Mouse (Mus musculus) activated CD4-positive, CD25-positive, alpha-beta regulatory T cell, adult 4 months (primary cell): Measurements from ENCODE around the gene Ndufs7. TPM values are rescaled to one million over a fixed set of nuclear protein-coding genes. Genes with fewer than 3 reads are reported as not detected.
"Not testable (repeated sequence)": the region's sequence is repeated elsewhere in the genome, so short reads cannot be mapped to it uniquely, and the experiment has no call there.

Experiments used
- ATAC-seq: one replicate; pipeline ENCODE4 v1.8.0; 2017
- polyA plus RNA-seq, 2 experiments: library from polyadenylated mRNA; unstranded; fragments of 100-300 nt; shearing (Covaris generic); gene quantifications; one replicate each; pipeline ENCODE4 v1.2.1; 2017

Gene Ndufs7
- polyA plus RNA-seq, 2 experiments from 2014 or later: 205 to 250 TPM

DNA sequence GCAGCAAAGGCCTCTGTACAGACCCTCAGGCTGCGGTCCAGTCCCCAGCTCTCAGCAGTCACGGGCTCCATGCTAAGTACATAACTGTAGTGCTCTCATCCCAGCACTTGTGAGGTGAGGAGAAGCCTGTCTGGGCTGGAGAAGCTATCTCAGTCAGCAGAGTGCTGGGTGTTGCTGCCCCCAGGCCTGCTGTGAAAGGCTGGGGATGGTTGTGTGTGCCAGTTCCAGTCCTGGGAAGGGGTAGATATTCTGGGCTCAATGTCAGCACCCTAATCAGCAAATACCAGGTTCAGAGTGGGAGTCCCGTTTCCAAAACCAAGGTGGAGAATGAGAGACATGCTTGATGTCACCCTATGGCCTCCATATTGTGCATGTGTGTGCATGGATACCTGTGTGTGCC lies 6.3 kb upstream of the Ndufs7 start:
- ATAC-seq: no peak

DNA sequence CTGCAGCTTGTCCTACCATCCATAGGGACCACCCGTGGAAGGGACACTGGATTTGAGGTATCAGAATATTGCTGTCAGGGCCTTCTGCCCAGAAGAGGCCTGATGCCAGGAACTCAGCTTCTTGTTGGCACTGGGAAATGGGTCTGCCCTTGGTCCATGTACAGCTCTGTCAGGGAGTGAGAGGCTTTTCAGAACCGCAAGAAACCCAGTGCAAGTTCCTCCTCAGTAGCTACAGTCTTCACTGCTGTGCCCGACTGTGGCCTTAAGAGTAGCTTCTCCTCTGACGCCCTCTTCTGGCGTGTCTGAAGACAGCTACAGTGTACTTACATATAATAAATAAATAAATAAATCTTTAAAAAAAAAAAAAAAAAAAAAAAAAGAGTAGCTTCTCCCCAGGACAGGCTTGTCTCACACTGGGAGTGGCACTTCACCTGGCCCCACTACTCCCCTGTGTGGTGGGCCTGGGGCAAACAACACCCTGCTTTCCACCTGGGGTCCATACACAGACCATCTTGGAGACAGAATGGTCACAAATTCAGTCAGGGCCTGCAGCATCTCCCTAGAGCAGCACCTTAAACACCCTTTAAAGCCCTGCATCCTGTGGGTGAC lies 4.0 kb upstream of the Ndufs7 start:
- ATAC-seq: no peak

DNA sequence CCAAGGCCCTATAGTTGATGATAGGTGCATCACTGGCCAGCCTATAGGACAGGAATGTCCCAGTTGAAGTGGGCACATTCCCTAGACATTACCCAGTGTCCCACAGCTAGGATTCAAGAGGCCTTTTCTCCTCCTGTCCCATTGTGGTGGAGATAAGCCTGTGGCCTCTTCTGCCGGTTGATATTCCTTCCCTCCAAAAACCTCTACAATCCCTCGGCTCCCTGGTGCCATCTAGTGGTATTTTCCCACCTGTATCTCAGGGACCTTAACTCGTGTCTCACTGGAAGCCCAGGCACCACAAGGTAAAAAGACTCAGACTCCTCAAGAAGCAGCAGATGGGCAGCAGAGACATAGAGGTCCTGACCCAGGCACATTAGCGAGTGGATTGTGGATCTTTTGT lies 3.3 kb upstream of the Ndufs7 start:
- no peak for ATAC-seq

DNA sequence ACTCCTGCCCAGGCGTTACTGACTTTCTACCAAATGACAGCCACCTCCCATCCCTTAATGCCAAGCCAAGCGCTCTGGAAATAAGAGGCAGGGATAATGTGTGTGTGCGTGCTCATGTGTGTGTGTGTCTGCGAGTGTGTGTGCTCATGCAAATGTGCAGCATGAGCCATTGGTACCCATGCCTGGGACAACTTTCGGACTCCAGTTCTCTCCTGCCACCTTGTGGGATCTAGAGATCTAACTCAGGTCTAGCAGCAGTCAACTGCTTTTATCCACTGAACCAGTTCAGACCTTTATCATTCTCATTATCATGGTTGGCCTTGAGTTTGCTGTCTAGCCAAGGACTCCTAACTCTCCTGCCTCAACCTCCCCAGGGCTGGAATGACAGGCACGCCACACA lies 1.1 kb upstream of the Ndufs7 start:
- no peak for ATAC-seq

DNA sequence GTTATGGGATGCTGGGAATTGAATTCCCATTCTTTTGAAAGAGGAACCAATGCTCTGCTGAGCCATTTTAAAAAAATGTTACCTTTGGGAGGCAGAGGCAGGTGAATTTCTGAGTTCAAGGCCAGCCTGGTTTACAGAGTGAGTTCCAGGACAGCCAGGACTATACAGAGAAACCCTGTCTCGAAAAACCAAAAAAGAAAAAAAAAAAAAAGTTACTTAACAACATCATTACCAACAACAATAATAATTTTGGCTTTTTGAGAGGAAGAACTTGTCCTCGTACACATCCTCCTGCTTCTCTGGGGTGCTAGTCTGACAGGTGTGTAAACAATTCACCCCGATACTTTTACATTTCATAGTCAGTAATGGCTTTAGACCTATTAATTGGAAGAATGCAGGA lies 484 bp upstream of the Ndufs7 start:
- not testable (repeated sequence) for ATAC-seq

DNA sequence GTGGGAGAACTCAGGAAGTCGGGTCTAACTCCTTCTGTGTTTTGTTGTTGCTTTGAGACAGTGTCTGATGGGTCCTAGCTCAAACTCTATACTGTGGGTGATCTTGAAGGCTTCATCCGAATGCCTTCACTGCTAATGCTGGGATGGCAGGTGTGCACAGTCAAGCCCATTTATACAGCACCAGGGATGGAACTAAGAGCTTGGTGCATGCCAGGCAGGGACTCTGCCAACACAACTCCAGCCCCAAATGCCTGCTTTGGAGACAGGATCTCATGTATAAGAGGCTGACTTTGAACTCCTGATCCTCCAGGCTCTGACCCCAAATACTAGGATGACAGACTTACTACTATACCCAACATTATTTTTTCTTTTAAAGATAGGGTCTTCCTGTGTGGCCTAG lies 1.1 kb downstream of the Ndufs7 start:
- no peak for ATAC-seq

DNA sequence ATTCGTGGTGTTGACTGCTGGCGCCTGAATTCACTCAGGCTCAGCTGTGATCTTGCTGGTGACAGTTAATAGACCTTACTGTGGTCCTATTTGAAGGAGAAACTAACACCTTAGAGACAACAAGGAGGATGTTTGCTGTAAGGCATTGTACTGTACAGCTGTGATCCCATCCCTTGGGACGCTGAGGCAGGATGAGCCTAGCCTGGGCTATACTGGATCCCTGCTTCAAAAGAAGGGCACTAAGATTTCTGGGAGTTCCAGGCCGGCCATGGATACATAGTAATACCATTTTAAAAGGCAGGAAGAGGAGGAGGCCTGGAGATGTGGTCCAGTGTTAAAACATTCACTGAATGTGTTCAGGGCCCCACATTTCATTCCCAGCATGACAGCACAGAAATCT lies 1.7 kb downstream of the Ndufs7 start:
- no peak for ATAC-seq

DNA sequence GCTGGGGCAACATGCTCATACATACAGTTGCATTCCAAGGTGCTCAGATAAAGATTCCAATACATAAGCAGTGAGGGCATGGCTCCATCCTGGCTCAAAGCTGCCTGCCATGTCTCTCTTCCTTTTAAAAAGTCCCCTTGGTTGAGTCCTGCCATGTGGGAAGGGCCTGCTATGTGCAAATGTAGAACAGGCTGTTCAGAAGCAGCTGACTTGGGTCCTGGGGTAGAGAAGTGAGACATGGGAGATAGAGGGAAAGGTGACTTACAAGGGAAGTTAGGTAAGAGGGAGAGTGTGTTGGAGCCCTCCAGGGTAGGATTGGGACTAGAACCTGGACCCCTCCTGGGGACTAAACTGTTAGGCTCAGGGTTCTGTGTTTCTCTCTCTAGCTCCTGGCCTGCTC lies 3.1 kb downstream of the Ndufs7 start:
- no peak for ATAC-seq

DNA sequence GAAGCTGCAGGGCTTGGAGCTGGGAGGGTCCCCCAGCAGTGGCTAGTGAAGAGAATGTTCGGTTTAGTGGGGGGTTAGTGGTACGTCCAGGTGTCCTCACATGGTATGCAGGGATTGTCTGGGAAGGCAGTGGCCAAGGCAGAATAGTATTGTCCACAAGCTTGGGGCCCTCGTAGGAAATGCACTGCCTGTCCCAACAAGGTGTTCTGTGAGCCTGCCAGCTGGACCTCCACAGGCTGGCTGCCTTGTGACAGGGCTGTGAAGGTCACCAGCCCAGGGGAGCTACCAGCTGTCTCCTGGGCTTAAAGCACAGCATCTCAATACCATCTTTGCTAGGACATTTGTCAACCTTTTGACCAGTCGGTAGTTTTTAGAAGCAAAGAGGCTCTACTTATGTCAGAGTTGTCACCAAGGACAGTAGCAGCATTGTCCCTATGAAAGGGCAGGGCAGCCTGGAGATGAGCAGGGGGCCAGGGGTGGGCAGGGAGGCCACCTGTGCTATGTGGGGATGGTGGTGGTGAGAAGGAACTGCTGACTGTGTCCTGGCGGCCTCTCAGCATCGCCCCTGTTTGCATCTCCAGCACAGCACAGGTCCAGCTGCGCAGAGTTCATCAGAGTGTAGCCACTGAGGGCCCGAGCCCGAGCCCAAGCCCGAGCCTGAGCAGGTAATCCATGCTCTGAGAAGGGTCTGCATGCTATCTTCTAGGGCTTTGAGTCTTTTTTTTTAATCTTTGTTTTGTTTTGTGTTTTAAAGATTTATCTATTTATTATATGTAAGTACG lies 3.8 kb downstream of the Ndufs7 start:
- ATAC-seq: no peak

DNA sequence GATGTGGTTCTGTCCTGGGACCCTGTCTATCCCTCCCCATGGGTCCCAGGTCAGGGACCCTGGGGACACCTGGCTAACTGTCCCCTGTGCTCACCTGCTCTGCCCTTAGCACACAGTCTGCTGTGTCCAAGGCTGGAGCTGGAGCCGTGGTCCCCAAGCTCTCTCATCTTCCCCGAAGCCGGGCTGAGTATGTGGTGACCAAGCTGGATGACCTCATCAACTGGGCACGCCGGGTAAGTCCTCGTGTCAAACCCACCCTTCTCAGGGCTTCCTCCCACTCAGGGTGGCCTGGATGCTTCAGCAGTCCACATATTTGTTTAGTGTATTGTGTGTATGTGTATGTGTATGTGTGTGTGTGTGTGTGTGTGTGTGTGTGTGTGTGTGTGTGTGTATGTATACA lies 4.6 kb downstream of the Ndufs7 start:
- ATAC-seq: no peak

DNA sequence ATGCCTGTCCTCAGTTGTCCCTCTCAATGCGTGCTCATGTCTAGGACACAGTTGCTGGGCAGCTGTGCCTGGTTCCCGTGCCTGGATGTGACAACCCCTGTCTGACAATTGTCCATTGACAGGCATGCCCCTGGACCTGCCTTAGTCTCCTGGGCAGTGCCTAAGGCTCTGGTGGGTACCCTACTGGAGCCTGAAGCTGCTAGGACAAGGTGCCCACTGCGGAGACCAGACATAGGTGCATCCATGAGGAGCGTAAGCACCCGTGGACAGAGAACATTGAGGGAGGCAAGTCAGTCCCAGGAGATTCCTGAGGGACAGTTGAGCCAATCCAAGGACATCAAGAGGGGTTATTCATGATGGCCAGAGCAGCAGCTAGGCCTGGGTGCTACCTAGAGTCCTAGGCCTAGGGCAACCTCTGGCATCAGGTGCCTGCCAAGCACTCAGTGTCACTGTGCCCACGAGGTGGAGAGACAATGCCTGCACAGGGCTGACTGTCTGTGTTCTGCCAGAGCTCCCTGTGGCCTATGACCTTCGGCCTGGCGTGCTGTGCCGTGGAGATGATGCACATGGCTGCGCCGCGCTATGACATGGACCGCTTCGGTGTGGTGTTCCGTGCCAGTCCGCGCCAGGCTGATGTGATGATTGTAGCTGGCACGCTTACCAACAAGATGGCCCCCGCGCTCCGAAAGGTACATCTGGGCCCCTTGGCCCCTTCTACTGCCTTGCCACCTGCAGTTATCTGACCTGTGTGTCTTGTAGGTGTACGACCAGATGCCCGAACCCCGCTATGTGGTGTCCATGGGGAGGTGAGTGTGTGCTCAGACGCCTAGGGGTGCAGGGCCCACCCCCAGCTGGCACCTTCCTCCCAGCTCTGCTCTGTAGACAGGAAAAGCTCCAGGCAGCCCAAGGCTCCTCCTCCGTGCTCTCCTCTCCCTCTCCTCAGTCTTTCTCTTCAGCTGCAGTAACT lies 5.7 kb downstream of the Ndufs7 start:
- ATAC-seq: no peak

DNA sequence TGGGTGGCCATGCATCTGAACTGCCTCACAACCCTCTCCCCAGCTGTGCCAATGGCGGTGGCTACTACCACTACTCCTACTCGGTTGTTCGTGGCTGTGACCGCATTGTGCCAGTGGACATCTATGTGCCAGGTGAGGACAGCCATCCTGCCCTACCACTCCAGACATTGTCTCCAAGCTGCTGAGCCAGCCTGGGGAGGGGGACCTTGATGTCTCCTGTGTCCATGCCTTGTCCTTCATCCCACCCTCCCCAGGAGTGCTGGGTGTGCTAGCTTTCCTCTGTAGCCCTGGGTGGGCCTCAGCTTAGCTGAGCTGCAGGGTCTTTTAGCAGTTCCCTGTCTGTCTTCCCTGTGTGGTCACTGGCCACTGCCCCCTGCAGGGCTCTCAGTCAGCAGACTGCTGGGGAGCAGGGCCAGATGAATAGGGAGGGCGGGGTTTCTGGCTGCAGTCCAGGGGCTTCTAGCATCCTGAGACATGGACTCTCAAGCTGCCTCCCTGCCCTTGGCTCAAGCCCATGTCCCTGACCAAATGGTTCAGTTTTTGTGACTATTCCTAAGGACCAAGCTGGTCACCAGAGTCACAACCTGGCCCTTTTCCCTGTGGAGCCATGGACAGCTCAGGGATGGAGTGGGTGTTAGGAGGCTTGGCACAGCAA lies 7.1 kb downstream of the Ndufs7 start:
- ATAC-seq: no peak

DNA sequence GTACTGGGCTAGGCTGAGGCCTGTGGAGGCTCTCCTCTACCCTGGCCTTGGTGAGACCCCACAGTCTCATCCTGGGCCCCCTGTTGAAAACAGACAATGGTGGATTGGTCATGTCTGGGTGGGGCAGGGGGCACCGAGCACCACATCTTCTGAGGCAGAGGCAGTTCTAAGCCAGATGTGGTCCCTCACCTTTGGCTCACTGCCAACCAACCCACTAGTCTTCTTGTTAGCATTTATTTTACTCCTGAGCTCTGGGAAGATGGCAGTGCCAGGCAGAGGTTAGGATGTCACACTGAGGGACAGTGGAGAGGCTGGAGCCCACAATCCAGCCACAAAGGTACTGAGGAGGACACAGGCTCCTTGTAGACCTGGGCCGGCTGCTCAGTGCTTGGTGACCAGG lies 9.0 kb downstream of the Ndufs7 start:
- no peak for ATAC-seq

DNA sequence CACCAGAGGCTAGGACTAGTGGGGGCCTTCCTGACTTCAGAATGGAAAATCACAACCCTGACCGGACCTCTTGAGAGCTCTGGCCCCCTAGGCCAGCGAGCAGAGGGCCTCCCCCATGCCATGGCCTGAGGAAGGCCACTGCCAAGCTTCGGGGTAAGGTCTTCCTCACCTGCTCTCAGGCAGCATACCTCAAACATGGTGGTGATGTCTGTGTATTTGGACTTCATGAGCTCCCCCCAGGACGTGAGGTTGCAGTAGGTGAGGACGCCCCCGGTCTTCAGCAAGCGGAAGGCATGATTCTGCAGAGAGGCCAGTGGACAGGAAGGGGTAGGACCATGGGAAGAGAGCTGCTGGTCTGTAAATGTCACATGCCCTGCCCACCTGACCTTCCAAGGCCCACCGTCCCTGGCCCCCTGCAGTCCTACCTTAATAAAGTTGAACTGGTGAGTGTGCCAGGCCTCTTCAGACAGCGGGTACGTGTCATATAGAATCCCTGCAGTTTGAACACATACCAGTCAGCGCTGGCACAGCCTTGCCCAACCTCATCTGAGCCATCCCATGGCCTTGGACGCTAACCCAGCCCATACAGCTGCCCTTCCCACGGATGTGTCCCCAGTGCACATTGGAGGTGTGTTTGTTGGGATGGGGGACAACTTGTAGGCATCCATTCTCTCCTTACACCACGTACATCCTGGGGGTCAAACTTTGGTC lies 10.0 kb downstream of the Ndufs7 start:
- no peak for ATAC-seq

DNA sequence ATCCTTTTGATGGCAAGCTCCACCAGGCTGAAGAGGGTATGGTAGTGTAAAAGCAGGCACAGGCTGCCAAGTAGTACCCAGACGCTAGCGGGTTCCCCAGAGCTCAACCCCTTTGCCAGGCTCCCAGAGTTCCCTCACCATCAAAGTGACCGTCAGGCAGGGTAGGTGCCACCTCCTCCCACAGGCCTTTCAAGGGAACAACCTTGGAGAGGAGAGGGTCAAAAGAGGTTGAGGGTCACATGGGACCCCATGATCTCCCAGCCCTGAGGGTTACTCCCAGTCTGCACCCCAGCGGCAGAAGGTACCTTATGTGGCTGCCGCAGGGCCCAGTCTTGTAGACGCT lies 10.5 kb downstream of the Ndufs7 start:
- ATAC-seq: no peak

DNA sequence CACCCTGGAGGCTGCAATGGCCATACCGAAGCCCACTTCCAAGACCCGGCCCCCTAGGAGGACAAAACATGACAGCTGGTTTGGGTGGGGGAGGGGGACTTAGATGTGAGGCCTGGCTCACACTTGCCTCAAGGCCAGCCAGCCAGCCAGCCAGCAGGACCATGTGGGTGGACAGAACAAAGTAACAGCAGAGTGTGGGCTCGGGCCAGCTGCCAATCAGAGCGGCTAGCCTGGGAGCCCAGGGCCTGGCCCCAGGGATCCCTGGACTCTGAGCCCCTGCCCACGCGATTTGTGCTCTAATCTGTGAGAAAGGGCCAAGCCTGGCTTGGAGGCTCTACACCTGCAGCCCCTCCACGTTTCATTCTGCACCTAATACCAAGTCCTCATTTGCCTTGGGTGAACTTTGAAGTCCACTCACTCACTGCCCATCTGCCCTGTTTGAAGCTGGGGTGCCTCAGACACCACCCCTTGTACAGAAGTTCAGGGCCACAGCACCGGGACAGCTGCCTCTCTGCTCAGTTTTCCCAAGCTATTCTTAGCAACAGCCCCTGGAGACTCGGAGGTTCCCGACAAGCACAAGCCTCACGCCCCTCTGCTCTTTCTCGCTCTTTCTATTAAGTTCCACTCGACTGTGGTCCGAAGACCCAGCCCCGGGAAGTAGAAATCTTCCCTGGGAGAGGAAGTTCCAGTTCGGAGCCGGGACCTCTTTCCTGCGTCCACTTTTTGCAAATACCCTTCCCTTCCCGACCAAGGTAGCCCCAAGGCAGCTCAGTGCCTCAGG lies 11.1 kb downstream of the Ndufs7 start:
- ATAC-seq: no peak

DNA sequence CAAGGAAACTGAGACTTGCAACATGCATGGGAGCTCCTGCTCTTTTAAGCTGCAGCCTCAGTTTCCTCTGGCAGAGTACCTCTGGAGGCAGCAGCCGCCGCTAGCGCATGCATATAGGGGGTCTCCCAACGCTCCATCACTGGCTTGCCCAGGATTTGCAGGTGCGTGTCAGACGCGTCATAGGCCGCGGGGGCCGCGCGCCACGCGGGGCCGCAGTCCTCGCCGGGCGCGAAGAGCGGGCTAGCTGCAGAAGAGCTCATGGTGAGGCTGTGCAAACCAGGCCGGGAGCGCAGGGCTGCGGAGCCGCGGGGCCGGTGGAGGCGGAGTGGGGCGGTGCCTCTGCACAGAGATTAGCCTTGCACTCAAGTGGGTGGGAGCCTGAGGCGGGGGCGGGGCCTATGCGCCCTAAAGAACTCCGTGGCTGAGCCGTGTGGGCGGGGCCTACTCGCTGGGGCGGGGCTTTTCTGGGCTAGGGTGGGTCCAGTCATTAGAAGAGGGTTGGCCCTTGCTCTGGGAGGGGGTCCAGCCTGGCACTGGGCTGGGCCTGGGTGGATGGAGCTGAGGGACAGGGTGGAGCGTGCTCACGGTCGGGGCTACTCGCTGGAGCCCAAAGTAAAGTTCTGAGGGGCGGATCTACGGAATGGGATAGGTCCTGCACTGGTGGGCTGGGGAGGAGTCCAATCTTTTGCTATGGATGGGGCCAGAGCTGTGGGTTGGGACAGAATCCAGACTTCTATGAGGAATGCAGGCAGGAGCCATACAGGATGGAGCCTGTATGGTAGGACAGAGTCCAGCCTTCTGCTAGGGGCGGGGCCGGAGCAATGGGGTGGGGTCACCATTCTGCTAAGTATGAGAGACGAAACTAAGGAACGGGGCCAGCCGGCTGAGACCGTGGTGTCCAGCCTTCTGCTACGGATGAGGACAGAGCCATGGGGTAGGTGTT lies 12.0 kb downstream of the Ndufs7 start, which contains the start of the genes Gamt and Dazap1:
TSS of gene Gamt (minus strand) at position 371 of the 943 bp plus-strand sequence.
TSS of gene Dazap1 (plus strand) at position 845 of the 943 bp plus-strand sequence.
- peak; percentile 56 for ATAC-seq

DNA sequence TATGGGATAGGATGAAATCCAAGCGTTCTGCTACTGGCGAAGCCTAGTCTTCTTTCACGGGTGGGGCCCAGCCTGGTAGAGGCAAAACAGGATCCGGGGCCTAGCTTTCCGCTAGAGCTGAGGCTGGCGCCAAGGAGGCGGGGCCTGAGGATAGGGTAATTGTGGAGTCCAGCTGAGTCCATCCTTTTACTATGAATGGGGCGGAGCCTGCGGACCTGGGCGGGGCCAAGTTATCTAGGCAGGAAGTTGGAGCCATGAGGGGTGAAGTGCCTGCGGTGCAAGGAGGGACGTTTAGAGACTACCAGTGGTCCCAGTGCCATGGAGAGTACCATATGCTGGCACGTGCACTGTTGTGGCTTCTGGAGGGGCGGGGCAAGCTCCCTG lies 12.7 kb downstream of the Ndufs7 start:
- ATAC-seq: peak; percentile 37

DNA sequence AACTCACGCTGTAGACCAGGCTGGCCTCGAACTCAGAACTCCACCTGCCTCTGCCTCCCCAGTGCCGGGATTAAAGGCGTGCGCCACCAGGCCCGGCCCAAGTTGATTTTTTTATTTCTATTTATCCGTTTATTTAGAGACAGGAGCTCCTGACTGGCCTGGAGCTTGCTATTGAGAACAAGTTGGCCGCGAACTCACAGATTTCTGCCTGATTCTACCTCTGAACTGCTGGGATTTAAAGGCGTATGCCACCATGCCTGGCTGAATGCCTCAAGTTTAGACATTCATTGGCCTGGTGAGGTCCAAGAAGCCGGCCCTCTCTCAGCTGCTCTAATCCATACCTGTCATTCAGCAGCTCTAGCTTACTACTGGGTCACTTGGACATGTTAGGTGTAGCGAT lies 13.2 kb downstream of the Ndufs7 start:
- ATAC-seq: no peak

DNA sequence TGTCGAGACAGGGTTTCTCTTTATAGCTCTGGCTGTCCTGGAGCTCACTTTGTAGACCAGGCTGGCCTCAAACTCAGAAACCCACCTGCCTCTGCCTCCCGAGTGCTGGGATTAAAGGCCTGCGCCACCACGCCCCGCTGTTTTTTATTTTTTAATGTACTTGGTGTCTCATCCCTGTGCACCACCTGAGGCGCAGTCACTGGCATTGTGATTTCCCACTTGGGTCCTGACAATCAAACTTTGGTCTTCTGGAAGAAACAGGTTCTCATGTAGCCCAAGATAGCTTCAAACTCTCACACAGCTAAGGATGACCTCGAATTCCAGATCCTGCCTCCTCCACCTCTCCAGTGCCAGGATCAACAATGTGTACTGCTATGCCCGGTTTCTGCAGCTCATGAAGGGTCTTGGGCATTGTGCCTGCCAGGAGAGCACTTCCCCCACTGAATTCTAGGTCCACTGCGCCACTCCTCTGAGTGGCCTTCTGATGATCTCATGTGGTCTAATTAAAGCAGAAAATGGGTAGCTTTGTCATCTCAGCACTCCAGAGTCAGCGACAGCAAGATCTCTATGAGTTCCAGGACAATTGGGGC lies 13.9 kb downstream of the Ndufs7 start:
- ATAC-seq: no peak
